23 mouse cellular contexts compared by ENCODE assay signal in the genomic region with DNA sequence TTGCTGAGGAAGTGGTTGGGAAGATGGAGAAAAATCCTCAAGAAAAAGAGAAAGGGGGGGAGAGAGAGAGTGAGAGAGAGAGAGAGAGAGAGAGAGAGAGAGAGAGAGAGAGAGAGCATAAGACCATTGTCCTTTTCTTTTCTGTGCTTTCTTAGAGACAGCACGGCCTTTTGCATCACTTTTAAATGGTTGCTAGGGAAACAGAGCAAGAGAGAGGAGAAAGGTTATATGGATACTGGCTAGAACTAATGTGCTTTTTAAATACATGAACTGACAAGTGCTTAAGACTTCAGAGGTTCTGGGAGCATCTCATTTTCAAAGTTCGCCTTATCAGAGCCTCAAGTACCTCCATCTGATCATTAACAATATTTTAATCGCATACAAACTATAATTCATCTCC.
DNase-seq lines count a peak whose midpoint lies in the region; ATAC-seq and TF ChIP-seq lines count a peak whose summit lies in the region.
"Had no signal": no experiment of that assay in that cellular context is flagged by ENCODE, and none has a peak within 500 bp of the region (broad histone marks: within the 10 kb centered on the region; RNA-seq: fewer than 3 reads in every experiment).

No protein-coding gene starts in this region.

- WGBS in forebrain, embryonic 14.5 days: 66% methylated on average over 3 of the region's 3 CpGs
- 66% methylated on average over 3 of the region's 3 CpGs for WGBS in forebrain, embryonic 11.5 days
- WGBS in midbrain, embryonic 14.5 days: 55% methylated on average over 3 of the region's 3 CpGs
- WGBS in midbrain, embryonic 11.5 days: 72% methylated on average over 3 of the region's 3 CpGs
- 55% methylated on average over 3 of the region's 3 CpGs for WGBS in midbrain, embryonic 15.5 days
- WGBS in midbrain, postnatal 0 days: 49% methylated on average over 3 of the region's 3 CpGs

- H3K27ac ChIP-seq in forebrain, embryonic 14.5 days (ENCODE audit: low read depth, low read length): no peak overlapping the region
- no peak overlapping the region for H3K27ac ChIP-seq in forebrain, embryonic 11.5 days (ENCODE audit: low read depth, low read length)
- 0 out of 2 replicates have a peak overlapping the region, but pooled peaks have one; percentile 27 for H3K27ac ChIP-seq in midbrain, embryonic 14.5 days (replicated peaks; ENCODE audit: low read depth, low read length)
- no peak overlapping the region for H3K27ac ChIP-seq in midbrain, embryonic 11.5 days (ENCODE audit: low read depth, low read length)
- H3K27ac ChIP-seq in midbrain, embryonic 15.5 days: peak overlapping the region; percentile 58; the same call in 1 of the 2 replicates
- H3K27ac ChIP-seq in midbrain, postnatal 0 days (ENCODE audit: low read depth, low read length): peak overlapping the region; percentile 59
- H3K27ac ChIP-seq: embryonic facial prominence, embryonic 13.5 days; embryonic facial prominence, embryonic 15.5 days; forebrain, embryonic 12.5 days had no signal

- H3K4me1 ChIP-seq in forebrain, embryonic 14.5 days (ENCODE audit: control insufficient read depth, insufficient read depth, low read length): no peaks in the 10 kb centered on the region
- no peaks in the 10 kb centered on the region for H3K4me1 ChIP-seq in forebrain, embryonic 11.5 days (replicated peaks; ENCODE audit: control insufficient read depth, insufficient read depth, low read length)
- peaks cover 10% of the 10 kb centered on the region for H3K4me1 ChIP-seq in midbrain, embryonic 14.5 days (ENCODE audit: control insufficient read depth, insufficient read depth, low read length)
- peaks cover 4% of the 10 kb centered on the region; the same call in 1 of the 2 replicates for H3K4me1 ChIP-seq in midbrain, embryonic 11.5 days (ENCODE audit: control insufficient read depth, insufficient read depth, low read length)
- peaks cover 9% of the 10 kb centered on the region for H3K4me1 ChIP-seq in midbrain, embryonic 15.5 days
- H3K4me1 ChIP-seq in midbrain, postnatal 0 days (ENCODE audit: insufficient read depth, low read length): peaks cover 4% of the 10 kb centered on the region; the same call in 1 of the 2 replicates
- H3K4me1 ChIP-seq: embryonic facial prominence, embryonic 13.5 days; embryonic facial prominence, embryonic 15.5 days had no signal

- no peak overlapping the region for H3K4me3 ChIP-seq in forebrain, embryonic 14.5 days (ENCODE audit: low read depth, low read length)
- H3K4me3 ChIP-seq in forebrain, embryonic 11.5 days (ENCODE audit: low read depth, low read length): no peak overlapping the region
- H3K4me3 ChIP-seq in midbrain, embryonic 14.5 days (replicated peaks; ENCODE audit: low read depth, low read length): no peak overlapping the region
- no peak overlapping the region for H3K4me3 ChIP-seq in midbrain, embryonic 11.5 days (ENCODE audit: low read depth, low read length)
- no peak overlapping the region for H3K4me3 ChIP-seq in midbrain, embryonic 15.5 days
- H3K4me3 ChIP-seq in midbrain, postnatal 0 days (ENCODE audit: low read depth, low read length): no peak overlapping the region
- H3K4me3 ChIP-seq: embryonic facial prominence, embryonic 13.5 days; embryonic facial prominence, embryonic 15.5 days; erythroblast, embryonic 14.5 days; forebrain, embryonic 12.5 days had no signal

- DNase-seq in forebrain, embryonic 14.5 days (ENCODE audit: low spot score): peak; percentile 20
- DNase-seq in forebrain, embryonic 11.5 days (ENCODE audit: low spot score): no peak
- DNase-seq in midbrain, embryonic 14.5 days: peak; percentile 44
- DNase-seq in midbrain, embryonic 11.5 days (ENCODE audit: low spot score, missing footprints): no peak
- DNase-seq in midbrain, postnatal 0 days (ENCODE audit: low spot score): no peak
- DNase-seq in adrenal gland, adult 2 months: no peak
- DNase-seq in heart, adult 11 months: no peak
- DNase-seq: adrenal gland, adult 8-10 months; adrenal gland, postnatal 14 days; adrenal gland, postnatal 36 days; cerebellum, adult 11 months; cerebellum, adult 18-20 months; cerebellum, adult 8-10 months; cerebellum, adult 9-11 months; cerebellum, postnatal 14 days; cerebellum, postnatal 36 days; embryo, embryonic 11 days had no signal

- no peak for TF ChIP-seq CTCF in midbrain, postnatal 0 days (IDR thresholded peaks at IDR 0.05)

- no peak overlapping the region for H3K9ac ChIP-seq in forebrain, embryonic 14.5 days (ENCODE audit: low read length)
- no peak overlapping the region for H3K9ac ChIP-seq in forebrain, embryonic 11.5 days (ENCODE audit: low read length)
- H3K9ac ChIP-seq in midbrain, embryonic 14.5 days (replicated peaks; ENCODE audit: low read length): no peak overlapping the region
- no peak overlapping the region for H3K9ac ChIP-seq in midbrain, embryonic 11.5 days (ENCODE audit: low read length)
- H3K9ac ChIP-seq in midbrain, embryonic 15.5 days: no peak overlapping the region
- no peak overlapping the region for H3K9ac ChIP-seq in midbrain, postnatal 0 days (replicated peaks; ENCODE audit: low read length, poor library complexity, severe bottlenecking)
- H3K9ac ChIP-seq: embryonic facial prominence, embryonic 13.5 days; embryonic facial prominence, embryonic 15.5 days; forebrain, embryonic 12.5 days had no signal

- no peaks in the 10 kb centered on the region for H3K9me3 ChIP-seq in forebrain, embryonic 14.5 days (replicated peaks; ENCODE audit: control insufficient read depth, low read length)
- no peaks in the 10 kb centered on the region for H3K9me3 ChIP-seq in forebrain, embryonic 11.5 days (ENCODE audit: control insufficient read depth, low read length)
- H3K9me3 ChIP-seq in midbrain, embryonic 14.5 days (ENCODE audit: control insufficient read depth, low read length): no peaks in the 10 kb centered on the region
- H3K9me3 ChIP-seq in midbrain, embryonic 11.5 days (ENCODE audit: control insufficient read depth, low read length): no peaks in the 10 kb centered on the region
- H3K9me3 ChIP-seq in midbrain, embryonic 15.5 days: no peaks in the 10 kb centered on the region
- H3K9me3 ChIP-seq in midbrain, postnatal 0 days (ENCODE audit: low read length): no peaks in the 10 kb centered on the region
- H3K9me3 ChIP-seq: embryonic facial prominence, embryonic 13.5 days; embryonic facial prominence, embryonic 15.5 days; forebrain, embryonic 12.5 days had no signal

- no peaks in the 10 kb centered on the region for H3K36me3 ChIP-seq in forebrain, embryonic 14.5 days (ENCODE audit: control insufficient read depth, insufficient read depth, low read length)
- H3K36me3 ChIP-seq in forebrain, embryonic 11.5 days (ENCODE audit: control insufficient read depth, insufficient read depth, low read length): no peaks in the 10 kb centered on the region
- H3K36me3 ChIP-seq in midbrain, embryonic 14.5 days (ENCODE audit: control insufficient read depth, insufficient read depth, low read length): no peaks in the 10 kb centered on the region
- no peaks in the 10 kb centered on the region for H3K36me3 ChIP-seq in midbrain, embryonic 11.5 days (ENCODE audit: control insufficient read depth, insufficient read depth, low read length)
- H3K36me3 ChIP-seq in midbrain, embryonic 15.5 days (replicated peaks): no peaks in the 10 kb centered on the region
- H3K36me3 ChIP-seq in midbrain, postnatal 0 days (ENCODE audit: insufficient read depth, low read length): no peaks in the 10 kb centered on the region
- H3K36me3 ChIP-seq: embryonic facial prominence, embryonic 13.5 days; embryonic facial prominence, embryonic 15.5 days; forebrain, embryonic 12.5 days had no signal

- ATAC-seq in forebrain, embryonic 14.5 days: no peak
- no peak for ATAC-seq in forebrain, embryonic 11.5 days (replicated peaks; ENCODE audit: low FRiP score)
- no peak for ATAC-seq in midbrain, embryonic 14.5 days (ENCODE audit: low FRiP score, low TSS enrichment)
- no peak for ATAC-seq in midbrain, embryonic 11.5 days (ENCODE audit: low FRiP score)
- ATAC-seq in midbrain, embryonic 15.5 days (replicated peaks): no peak
- ATAC-seq in midbrain, postnatal 0 days (ENCODE audit: low FRiP score): 0 out of 2 replicates have a peak, but pooled peaks have one; percentile 27
- ATAC-seq: forebrain, embryonic 16.5 days had no signal

- H3K27me3 ChIP-seq in forebrain, embryonic 14.5 days (replicated peaks; ENCODE audit: control insufficient read depth, insufficient read depth, low read length): no peaks in the 10 kb centered on the region
- H3K27me3 ChIP-seq in forebrain, embryonic 11.5 days (ENCODE audit: control insufficient read depth, insufficient read depth, low read length): no peaks in the 10 kb centered on the region
- no peaks in the 10 kb centered on the region for H3K27me3 ChIP-seq in midbrain, embryonic 14.5 days (ENCODE audit: control insufficient read depth, insufficient read depth, low read length)
- no peaks in the 10 kb centered on the region for H3K27me3 ChIP-seq in midbrain, embryonic 11.5 days (ENCODE audit: control insufficient read depth, insufficient read depth, low read length)
- no peaks in the 10 kb centered on the region for H3K27me3 ChIP-seq in midbrain, embryonic 15.5 days (replicated peaks)
- no peaks in the 10 kb centered on the region for H3K27me3 ChIP-seq in midbrain, postnatal 0 days (ENCODE audit: insufficient read depth, low read length)
- H3K27me3 ChIP-seq: embryonic facial prominence, embryonic 13.5 days; embryonic facial prominence, embryonic 15.5 days; forebrain, embryonic 12.5 days had no signal

- H3K4me2 ChIP-seq in forebrain, embryonic 14.5 days (ENCODE audit: low read length): no peak overlapping the region
- no peak overlapping the region for H3K4me2 ChIP-seq in forebrain, embryonic 11.5 days (ENCODE audit: low read depth, low read length, severe bottlenecking)
- no peak overlapping the region for H3K4me2 ChIP-seq in midbrain, embryonic 14.5 days (ENCODE audit: low read length)
- H3K4me2 ChIP-seq in midbrain, embryonic 11.5 days: no peak overlapping the region
- H3K4me2 ChIP-seq in midbrain, embryonic 15.5 days: no peak overlapping the region
- no peak overlapping the region for H3K4me2 ChIP-seq in midbrain, postnatal 0 days (ENCODE audit: low read depth, low read length, poor library complexity, severe bottlenecking)
- H3K4me2 ChIP-seq: embryonic facial prominence, embryonic 13.5 days; embryonic facial prominence, embryonic 15.5 days; forebrain, embryonic 12.5 days had no signal

Comparison
In these comparisons a context has a peak if more than half of its experiments do, and no peak if none do; other contexts are left out.
1. DNase-seq: peak in forebrain, embryonic 14.5 days (single experiment) and midbrain, embryonic 14.5 days (single experiment); none in forebrain, embryonic 11.5 days (single experiment), midbrain, embryonic 11.5 days (single experiment), midbrain, postnatal 0 days (single experiment), adrenal gland, adult 2 months (single experiment) and heart, adult 11 months (single experiment).
2. H3K27ac ChIP-seq: peak in midbrain, embryonic 14.5 days (single experiment), midbrain, embryonic 15.5 days (single experiment) and midbrain, postnatal 0 days (single experiment); none in forebrain, embryonic 14.5 days (single experiment), forebrain, embryonic 11.5 days (single experiment) and midbrain, embryonic 11.5 days (single experiment).